Mouse (Mus musculus) heart, postnatal 0 days (tissue): ENCODE data around the gene A530064D06Rik.

Experiments
- CTCF ChIP-seq: IDR thresholded peaks from 2 replicates; pipeline ENCODE4 v1.5.1; 2016; ENCODE audit warnings: antibody characterized with exemption, control low read depth, low read depth
- EP300 ChIP-seq: IDR thresholded peaks from 2 replicates; pipeline ENCODE4 v1.6.1; 2016; ENCODE audit warnings: antibody characterized with exemption, low read depth

DNA sequence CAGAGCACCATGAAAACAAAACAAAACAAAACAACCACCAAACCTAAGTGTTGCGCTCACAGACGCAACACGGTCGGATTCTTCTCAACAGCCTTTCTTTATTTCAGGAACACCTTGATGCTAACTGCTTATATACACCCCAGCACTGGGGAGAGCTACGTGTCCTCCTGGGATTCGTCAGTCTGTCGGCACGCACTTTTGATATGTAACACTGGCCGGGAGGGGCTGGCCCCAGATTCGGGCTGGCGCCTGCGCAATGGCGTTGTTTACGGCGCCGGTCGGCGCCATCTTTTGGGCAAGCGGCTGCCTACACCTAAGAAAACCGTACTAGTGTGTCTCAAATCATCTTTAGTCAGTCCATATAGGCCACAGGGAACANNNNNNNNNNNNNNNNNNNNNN is 46.6 kb downstream of the A530064D06Rik start:
- no peak for TF ChIP-seq CTCF
- no peak for TF ChIP-seq EP300
